Mouse (Mus musculus): ENCODE measurements around the gene Slc1a1.

- TF ChIP-seq EP300 (IDR thresholded peaks at IDR 0.05; ENCODE audit: insufficient read depth, low read depth, low read length) (no peak), POLR2A (IDR thresholded peaks at IDR 0.05; ENCODE audit: insufficient read depth, low read length) (no peak), CTCF (IDR thresholded peaks at IDR 0.05; ENCODE audit: low read depth, low read length) (no peak)
These were observed 3.9 kb downstream of the Slc1a1 start for GRCm38 (mm10) chr19:28838796-28839195.
